Mouse (Mus musculus) right cerebral cortex, postnatal 36 days (tissue): ENCODE measurements at regions not wholly inside any gene's neighbourhood (a gene's known extent, or its start where the extent isn't known, plus 50 kb on each side); places are given as distances from the start of the nearest gene placed in this dataset.

Source experiments
- DNase-seq, 2 experiments: peaks; one replicate each; pipeline ENCODE4 v3.0.0; 2022; ENCODE audit warnings: low spot score in 2 of 2, mixed read lengths in 1 of 2

DNA sequence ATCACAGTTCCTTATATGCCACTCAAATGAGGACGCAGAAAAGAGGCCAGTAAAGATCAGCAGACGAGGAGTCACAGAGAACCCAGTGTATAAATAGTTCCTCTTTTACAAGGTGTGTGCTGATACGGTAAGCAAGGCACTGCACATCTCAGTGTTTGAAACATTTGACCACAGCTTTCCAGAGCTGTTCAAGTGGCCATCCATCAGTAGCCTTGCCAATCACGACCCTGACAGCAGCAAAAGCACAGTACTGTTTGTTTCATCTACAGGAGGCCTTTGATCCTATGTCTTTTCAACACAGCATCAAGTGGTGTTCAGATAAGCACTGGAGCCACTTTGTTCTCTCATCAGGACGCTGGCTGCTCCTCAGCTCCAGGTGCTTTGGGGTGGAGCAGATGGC lies 511.4 kb upstream of the Adarb2 start:
- no peak for DNase-seq

DNA sequence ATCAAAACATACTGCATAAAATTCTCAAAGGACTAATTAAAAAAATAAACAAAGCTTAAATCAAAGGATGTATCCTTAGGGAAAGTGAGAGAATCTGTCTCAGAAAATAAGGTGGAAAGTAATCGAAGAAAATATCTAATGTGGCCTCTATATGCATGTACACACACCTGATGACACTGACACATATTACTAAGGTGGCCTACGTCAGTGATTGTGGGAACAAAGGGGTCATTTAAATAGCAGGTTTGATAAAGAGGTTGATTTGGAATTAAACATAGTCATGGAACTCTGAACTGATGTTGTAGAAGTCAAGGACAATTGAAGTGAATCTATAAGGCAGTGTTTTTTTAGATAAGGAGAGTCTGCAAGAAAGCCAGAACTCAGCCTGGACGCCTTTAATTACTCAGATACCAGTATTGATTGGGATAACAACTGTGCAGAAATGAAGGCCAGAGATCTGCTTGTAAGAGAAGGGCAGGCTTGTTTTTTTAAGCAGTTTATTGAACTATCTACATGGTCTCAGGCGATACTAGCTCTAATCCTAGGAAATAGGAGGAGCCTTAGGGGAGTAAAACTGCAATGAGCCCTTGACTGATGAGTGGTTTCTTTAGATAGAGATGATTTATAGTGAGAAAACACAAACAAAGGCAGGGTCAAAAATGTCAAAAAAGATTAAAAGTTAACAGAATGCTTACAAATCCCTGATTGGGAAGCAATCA lies 504.9 kb upstream of the Adarb2 start:
- DNase-seq: no peak

DNA sequence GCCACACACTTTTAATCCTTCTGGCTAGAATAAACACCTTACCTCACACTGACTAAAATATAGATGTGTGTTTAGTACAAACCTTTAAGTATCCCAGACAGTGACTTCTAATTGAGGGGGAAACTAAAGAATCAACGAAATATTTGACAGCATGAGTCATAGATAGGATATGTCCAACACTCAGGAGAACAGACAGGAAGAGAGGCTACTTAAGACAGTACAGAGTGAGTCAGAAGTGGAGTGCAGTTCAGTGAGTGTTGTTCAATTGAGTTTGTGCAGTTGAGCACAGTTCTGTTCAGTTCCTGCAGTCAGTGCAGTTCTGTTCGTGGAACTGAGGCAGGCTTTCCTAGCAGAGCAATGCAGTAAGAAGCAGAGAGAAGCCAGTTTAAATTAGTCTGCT lies 481.1 kb upstream of the Adarb2 start:
- no peak for DNase-seq

DNA sequence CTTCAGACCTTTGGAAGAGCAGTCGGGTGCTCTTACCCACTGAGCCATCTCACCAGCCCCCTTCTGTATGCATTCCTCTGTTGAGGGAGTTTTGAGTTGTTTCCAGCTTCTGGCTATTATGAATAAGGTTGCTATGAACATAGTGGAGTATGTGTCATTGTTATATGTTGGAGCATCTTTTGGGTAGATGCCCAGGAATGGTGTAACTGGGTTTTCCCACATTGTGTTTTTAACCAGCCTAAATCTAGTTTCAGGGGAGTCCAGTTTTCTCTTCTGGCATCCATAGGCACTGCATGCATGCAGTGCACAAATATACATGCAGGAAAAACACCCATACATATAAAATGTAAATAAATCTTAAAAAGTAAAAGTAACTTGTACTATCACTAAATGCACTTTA lies 453.0 kb upstream of the Adarb2 start:
- DNase-seq: peak in 1 of 2 experiments; percentile 32

DNA sequence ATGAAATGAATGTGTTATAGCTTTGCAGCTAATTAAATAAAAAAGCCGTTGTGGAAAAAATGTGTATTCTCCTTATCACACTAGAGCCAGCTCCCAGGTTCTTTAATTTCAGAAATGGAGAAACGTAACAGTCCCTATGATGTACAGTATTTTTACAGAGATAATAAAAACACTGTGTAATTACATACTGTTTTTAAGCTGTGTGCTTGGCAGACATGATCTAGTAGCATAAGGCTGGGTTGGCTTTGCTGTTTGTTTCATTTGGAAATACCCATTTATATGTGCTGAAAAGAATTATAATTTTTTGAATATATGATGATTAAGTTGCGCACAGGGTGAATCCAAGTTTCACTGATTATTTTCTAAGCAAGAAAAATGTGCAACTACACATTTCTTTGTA lies 417.4 kb upstream of the Adarb2 start:
- no peak for DNase-seq

DNA sequence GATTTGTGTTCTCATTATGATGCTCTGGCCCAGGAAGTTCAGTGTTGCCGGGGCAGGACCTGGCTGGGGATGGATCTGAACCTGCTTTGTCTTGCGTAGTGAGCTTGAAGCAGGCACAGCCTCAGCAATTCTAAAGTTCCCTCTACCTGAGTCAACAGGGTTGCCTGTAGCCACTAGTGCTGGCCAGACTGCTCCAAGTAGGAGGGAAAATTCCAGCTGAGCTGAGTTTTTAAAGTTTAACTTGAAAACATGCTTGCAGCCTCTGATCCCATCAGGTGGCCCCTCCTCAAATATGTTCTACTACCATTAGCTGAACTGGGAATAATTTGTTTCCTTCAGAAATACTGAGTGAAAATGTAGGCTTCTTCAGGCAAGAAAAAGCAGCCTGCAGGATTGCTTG lies 412.6 kb upstream of the Adarb2 start:
- no peak for DNase-seq
